Mouse (Mus musculus): ENCODE measurements around the gene Ate1.

- TF ChIP-seq SRF (IDR thresholded peaks at IDR 0.05; ENCODE audit: control insufficient read depth, insufficient read length, low read depth) (no peak), POLR2A (IDR thresholded peaks at IDR 0.05; ENCODE audit: insufficient read length, low read depth) (no peak), E2F4 (IDR thresholded peaks at IDR 0.05; ENCODE audit: insufficient read depth) (no peak), MAX (IDR thresholded peaks at IDR 0.05; ENCODE audit: low read depth) (no peak)
Observed at GRCm38 (mm10) chr7:130523451-130523850, 3.3 kb upstream of the Ate1 start.
